Mouse (Mus musculus): ENCODE results near the gene Fap.

DNA sequence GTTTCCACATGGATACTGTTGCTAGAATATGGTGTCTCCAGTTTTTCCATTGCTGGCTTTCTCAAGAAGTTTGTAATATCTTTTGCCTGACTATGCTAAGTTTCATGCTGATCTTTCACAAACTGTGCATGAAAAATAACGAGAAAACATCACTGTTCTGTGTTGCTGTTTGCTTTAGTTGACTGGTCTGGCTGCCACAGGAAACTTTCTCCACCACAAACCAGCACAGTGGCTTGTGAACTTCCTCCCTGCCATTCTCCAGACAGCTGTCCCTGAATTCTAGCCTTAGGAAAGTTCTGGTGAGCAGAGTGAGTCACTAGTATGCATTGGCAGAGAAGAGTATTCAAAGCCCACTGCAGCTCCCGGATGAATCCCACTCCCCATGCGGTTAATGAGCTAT is 1.1 kb upstream of the Fap start:
- TF ChIP-seq MAX (IDR thresholded peaks at IDR 0.05; ENCODE audit: low read depth) = no peak
- no peak for TF ChIP-seq POLR2A (IDR thresholded peaks at IDR 0.05; ENCODE audit: insufficient read length, low read depth)

Measured in myocyte (in vitro differentiated cells).